Mouse (Mus musculus) embryonic facial prominence, embryonic 15.5 days (tissue): ENCODE results near the gene Opn4. TPM values are rescaled to one million over a fixed set of nuclear protein-coding genes. Genes with fewer than 3 reads are reported as not detected.

Experiments used
- ATAC-seq: fragments of 200-750 bp; cut with Nextera tagmentation; 2 replicates; pipeline ENCODE4 v1.8.0; 2017; ENCODE audit warnings: low read depth, moderate TSS enrichment; ENCODE audit not compliant: insufficient number of reproducible peaks, low FRiP score, low TSS enrichment
- H3K27ac ChIP-seq: fragments of 300-500 bp; sonication (generic); replicated peaks from 2 replicates; pipeline ENCODE4 v1.5.1; 2015; ENCODE audit warnings: mild to moderate bottlenecking, inconsistent platforms
- H3K27me3 ChIP-seq: fragments of 300-500 bp; sonication (generic); 2 replicates; pipeline ENCODE4 v1.6.1; 2015; ENCODE audit warnings: inconsistent platforms
- H3K36me3 ChIP-seq: fragments of 300-500 bp; sonication (generic); 2 replicates; pipeline ENCODE4 v1.6.1; 2015; ENCODE audit warnings: mild to moderate bottlenecking, inconsistent platforms
- H3K4me1 ChIP-seq: fragments of 300-500 bp; sonication (generic); 2 replicates; pipeline ENCODE4 v1.6.1; 2015; ENCODE audit warnings: inconsistent platforms
- H3K4me2 ChIP-seq: fragments of 300-500 bp; sonication (generic); replicated peaks from 2 replicates; pipeline ENCODE4 v1.6.1; 2015; ENCODE audit warnings: mild to moderate bottlenecking, inconsistent platforms
- H3K4me3 ChIP-seq: fragments of 300-500 bp; sonication (generic); replicated peaks from 2 replicates; pipeline ENCODE4 v1.5.1; 2015; ENCODE audit warnings: mild to moderate bottlenecking, inconsistent platforms
- H3K9ac ChIP-seq: fragments of 300-500 bp; sonication (generic); 2 replicates; pipeline ENCODE4 v1.6.1; 2015; ENCODE audit warnings: inconsistent platforms
- H3K9me3 ChIP-seq: fragments of 300-500 bp; sonication (generic); replicated peaks from 2 replicates; pipeline ENCODE4 v1.6.1; 2016; ENCODE audit warnings: inconsistent platforms
- WGBS: fragments of 180-500 bp; shearing (Covaris S2); methylation state at CpG from one replicate; pipeline ENCODE4 v1.1.7; 2015; 5-methylcytosine and 5-hydroxymethylcytosine counted together
- polyA plus RNA-seq: library from polyadenylated mRNA; unstranded; fragments of >200 nt; fragmentation: Nextera tagmentation; extraction: Ambion mirVana; gene quantifications from 2 replicates; pipeline ENCODE4 v1.2.1, GENCODE M21; 2015

Gene Opn4
- polyA plus RNA-seq, 1 experiment from 2014 or later: 0.45 TPM

GRCm38 (mm10) chr14:34616821-34617220 is 16.9 kb upstream of the Opn4 start:
- H3K4me1 ChIP-seq: peaks cover 8% of the 10 kb centered on the region; the same call in 1 of the 2 replicates
- H3K27me3 ChIP-seq: peaks cover 14% of the 10 kb centered on the region
- no peaks in the 10 kb centered on the region for H3K9me3 ChIP-seq
- H3K9ac ChIP-seq: no peak overlapping the region
- no peak overlapping the region for H3K4me3 ChIP-seq
- H3K36me3 ChIP-seq: no peaks in the 10 kb centered on the region
- peak; percentile 74 for ATAC-seq
- WGBS: 2% methylated on average over 8 of the region's 8 CpGs
- no peak overlapping the region for H3K4me2 ChIP-seq
- no peak overlapping the region for H3K27ac ChIP-seq

- peaks cover 8% of the 10 kb centered on the region; the same call in 1 of the 2 replicates for H3K4me1 ChIP-seq
- H3K4me3 ChIP-seq: no peak overlapping the region
- no peak for ATAC-seq
- no peaks in the 10 kb centered on the region for H3K36me3 ChIP-seq
- 33% methylated on average over 4 of the region's 4 CpGs for WGBS
- peaks cover 14% of the 10 kb centered on the region for H3K27me3 ChIP-seq
- no peak overlapping the region for H3K9ac ChIP-seq
- H3K4me2 ChIP-seq: no peak overlapping the region
- no peak overlapping the region for H3K27ac ChIP-seq
- no peaks in the 10 kb centered on the region for H3K9me3 ChIP-seq
Observed at GRCm38 (mm10) chr14:34615625-34616024, 15.7 kb upstream of the Opn4 start.

GRCm38 (mm10) chr14:34615082-34615481 is 15.1 kb upstream of the Opn4 start:
- H3K4me1 ChIP-seq: peaks cover 8% of the 10 kb centered on the region; the same call in 1 of the 2 replicates
- H3K4me3 ChIP-seq: peak overlapping the region; percentile 22
- H3K36me3 ChIP-seq: no peaks in the 10 kb centered on the region
- peak; percentile 24; the same call in 1 of the 2 replicates for ATAC-seq
- peak overlapping the region; percentile 40 for H3K4me2 ChIP-seq
- WGBS: 3% methylated on average over 13 of the region's 13 CpGs
- H3K9me3 ChIP-seq: no peaks in the 10 kb centered on the region
- 0 out of 2 replicates have a peak overlapping the region, but pooled peaks have one; percentile 34 for H3K27ac ChIP-seq
- H3K27me3 ChIP-seq: peaks cover 14% of the 10 kb centered on the region
- H3K9ac ChIP-seq: no peak overlapping the region

- Histone ChIP-seq H3K27ac (0 out of 2 replicates have a peak overlapping the region, but pooled peaks have one; percentile 34), H3K36me3 (no peaks in the 10 kb centered on the region), H3K4me2 (peak overlapping the region; percentile 40), H3K9me3 (no peaks in the 10 kb centered on the region), H3K9ac (no peak overlapping the region), H3K4me3 (peak overlapping the region; percentile 22), H3K4me1 (peaks cover 8% of the 10 kb centered on the region; the same call in 1 of the 2 replicates), H3K27me3 (peaks cover 14% of the 10 kb centered on the region)
- no peak for ATAC-seq
- 9% methylated on average over 15 of the region's 15 CpGs for WGBS
Observed at GRCm38 (mm10) chr14:34614551-34614950, 14.6 kb upstream of the Opn4 start.

- 46% methylated on average over 6 of the region's 6 CpGs for WGBS
- Histone ChIP-seq H3K36me3 (no peaks in the 10 kb centered on the region), H3K4me1 (peaks cover 8% of the 10 kb centered on the region; the same call in 1 of the 2 replicates), H3K27ac (no peak overlapping the region), H3K4me2 (no peak overlapping the region), H3K9ac (no peak overlapping the region), H3K4me3 (no peak overlapping the region), H3K9me3 (no peaks in the 10 kb centered on the region), H3K27me3 (peaks cover 14% of the 10 kb centered on the region)
- ATAC-seq: no peak
Observed at GRCm38 (mm10) chr14:34613523-34613922, 13.6 kb upstream of the Opn4 start.

- 42% methylated on average over 4 of the region's 4 CpGs for WGBS
- Histone ChIP-seq H3K9me3 (no peaks in the 10 kb centered on the region), H3K4me3 (no peak overlapping the region), H3K9ac (no peak overlapping the region), H3K4me2 (no peak overlapping the region), H3K4me1 (peaks cover 17% of the 10 kb centered on the region), H3K27ac (no peak overlapping the region), H3K36me3 (no peaks in the 10 kb centered on the region), H3K27me3 (peaks cover 14% of the 10 kb centered on the region)
- no peak for ATAC-seq
Observed at GRCm38 (mm10) chr14:34612222-34612621, 12.3 kb upstream of the Opn4 start.

- ATAC-seq: no peak
- no peak overlapping the region for H3K27ac ChIP-seq
- H3K36me3 ChIP-seq: no peaks in the 10 kb centered on the region
- peaks cover 14% of the 10 kb centered on the region for H3K27me3 ChIP-seq
- H3K4me1 ChIP-seq: peaks cover 20% of the 10 kb centered on the region
- H3K4me2 ChIP-seq: no peak overlapping the region
- H3K4me3 ChIP-seq: no peak overlapping the region
- 71% methylated on average over 4 of the region's 4 CpGs for WGBS
- H3K9ac ChIP-seq: no peak overlapping the region
- H3K9me3 ChIP-seq: no peaks in the 10 kb centered on the region
Observed at GRCm38 (mm10) chr14:34611591-34611990, 11.6 kb upstream of the Opn4 start.

GRCm38 (mm10) chr14:34601910-34602309 is 2.0 kb upstream of the Opn4 start:
- H3K4me2 ChIP-seq: no peak overlapping the region
- H3K9me3 ChIP-seq: no peaks in the 10 kb centered on the region
- H3K36me3 ChIP-seq: no peaks in the 10 kb centered on the region
- no peak overlapping the region for H3K4me3 ChIP-seq
- ATAC-seq: no peak
- no peaks in the 10 kb centered on the region for H3K4me1 ChIP-seq
- WGBS: 96% methylated on average over 7 of the region's 7 CpGs
- H3K27me3 ChIP-seq: no peaks in the 10 kb centered on the region
- H3K9ac ChIP-seq: no peak overlapping the region
- no peak overlapping the region for H3K27ac ChIP-seq

- H3K4me3 ChIP-seq: no peak overlapping the region
- no peak for ATAC-seq
Observed at GRCm38 (mm10) chr14:34595596-34596255, 4.2 kb downstream of the Opn4 start.

GRCm38 (mm10) chr14:34591741-34592535 is 8.0 kb downstream of the Opn4 start:
- no peak overlapping the region for H3K9ac ChIP-seq
- H3K36me3 ChIP-seq: no peaks in the 10 kb centered on the region
- H3K27me3 ChIP-seq: no peaks in the 10 kb centered on the region
- no peak for ATAC-seq
- no peaks in the 10 kb centered on the region for H3K4me1 ChIP-seq
- H3K27ac ChIP-seq: no peak overlapping the region
- 48% methylated on average over 15 of the region's 15 CpGs for WGBS
- H3K4me2 ChIP-seq: no peak overlapping the region
- H3K9me3 ChIP-seq: no peaks in the 10 kb centered on the region
- no peak overlapping the region for H3K4me3 ChIP-seq

More at GRCm38 (mm10) chr14:34595596-34596255, 4.2 kb downstream of the Opn4 start:
- Histone ChIP-seq H3K27me3 (no peaks in the 10 kb centered on the region), H3K4me2 (no peak overlapping the region), H3K9me3 (no peaks in the 10 kb centered on the region), H3K36me3 (no peaks in the 10 kb centered on the region), H3K27ac (no peak overlapping the region), H3K4me1 (no peaks in the 10 kb centered on the region), H3K9ac (no peak overlapping the region)
- WGBS: 78% methylated on average over 17 of the region's 17 CpGs
